Mouse (Mus musculus): ENCODE data around the gene Cblc. TPM values are rescaled to one million over a fixed set of nuclear protein-coding genes. Genes with fewer than 3 reads are reported as not detected.

Gene Cblc
- polyA plus RNA-seq, 2 experiments = 5.9 to 8.6 TPM

DNA sequence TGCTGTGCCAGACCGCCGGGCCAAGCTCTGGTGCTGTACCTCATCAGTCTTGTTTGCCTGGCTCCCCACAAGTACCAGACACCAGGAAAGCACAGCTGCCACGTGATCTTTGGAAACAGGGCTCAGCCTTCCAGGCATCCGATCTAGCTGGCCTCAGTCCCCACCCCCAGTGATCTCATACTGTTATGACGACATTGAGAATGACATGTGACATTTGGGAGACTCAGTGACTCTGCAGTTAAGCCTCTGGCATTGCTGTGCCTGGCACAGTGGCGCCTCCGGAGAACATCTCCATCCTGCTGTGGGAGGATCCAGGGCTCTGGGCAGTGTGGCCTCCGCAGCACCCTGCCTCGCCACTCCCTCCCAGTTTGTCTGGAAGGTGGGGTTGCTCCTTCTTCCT, 35.2 kb upstream of the Cblc start:
- H3K36me3 ChIP-seq (ENCODE audit: control insufficient read depth, insufficient read depth, low read length) = no peaks in the 10 kb centered on the region
- ATAC-seq (ENCODE audit: low FRiP score, low read depth) (no peak), DNase-seq (ENCODE audit: low spot score) (no peak)
- no peaks in the 10 kb centered on the region for H3K9me3 ChIP-seq (ENCODE audit: control insufficient read depth, low read length)
- no peaks in the 10 kb centered on the region; the same call in 1 of the 2 replicates for H3K4me1 ChIP-seq (ENCODE audit: control insufficient read depth, insufficient read depth, low read length)
- 48% methylated on average over 9 of the region's 9 CpGs for WGBS
- H3K27me3 ChIP-seq (ENCODE audit: control insufficient read depth, insufficient read depth, low read length) = no peaks in the 10 kb centered on the region
- H3K4me3 ChIP-seq (replicated peaks; ENCODE audit: low read length) = no peak overlapping the region
- TF ChIP-seq POLR2A (IDR thresholded peaks at IDR 0.05; ENCODE audit: borderline replicate concordance, extremely low read depth, insufficient read depth, insufficient read length) = no peak
- H3K27ac ChIP-seq (replicated peaks; ENCODE audit: low read depth, low read length) = no peak overlapping the region
- no peak overlapping the region for H3K9ac ChIP-seq (ENCODE audit: low read depth, low read length, severe bottlenecking)
- H3K4me2 ChIP-seq (replicated peaks; ENCODE audit: low read depth, low read length, severe bottlenecking) = no peak overlapping the region

DNA sequence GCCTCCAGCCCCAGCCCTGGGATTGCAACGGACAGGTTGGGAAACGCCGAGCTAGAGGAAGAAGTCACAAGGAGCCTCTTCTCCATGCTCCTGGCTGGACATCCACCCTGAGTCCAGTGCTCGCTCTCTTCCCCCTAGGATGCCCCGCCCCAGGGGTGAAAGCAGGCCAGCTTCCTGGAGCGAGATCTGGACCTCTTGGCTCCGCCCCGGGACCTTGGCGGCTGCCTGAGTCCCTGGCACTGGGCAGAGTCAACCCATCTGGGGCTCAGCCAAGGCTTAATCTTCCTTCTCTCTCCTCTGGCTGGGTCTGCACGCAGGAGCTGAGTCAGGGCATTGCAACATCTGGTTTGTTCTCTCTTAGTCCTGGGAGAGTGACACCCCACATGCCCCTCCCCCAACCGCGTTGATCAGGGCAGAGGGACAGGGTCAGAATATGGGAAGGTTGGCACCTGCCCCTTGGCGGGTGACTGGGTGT, 34.1 kb upstream of the Cblc start:
- no peaks in the 10 kb centered on the region for H3K9me3 ChIP-seq (ENCODE audit: control insufficient read depth, low read length)
- H3K36me3 ChIP-seq (ENCODE audit: control insufficient read depth, insufficient read depth, low read length) = no peaks in the 10 kb centered on the region
- H3K4me1 ChIP-seq (ENCODE audit: control insufficient read depth, insufficient read depth, low read length) = no peaks in the 10 kb centered on the region; the same call in 1 of the 2 replicates
- no peak overlapping the region for H3K27ac ChIP-seq (replicated peaks; ENCODE audit: low read depth, low read length)
- no peak overlapping the region for H3K4me2 ChIP-seq (replicated peaks; ENCODE audit: low read depth, low read length, severe bottlenecking)
- peak; percentile 60 for DNase-seq (ENCODE audit: low spot score)
- H3K27me3 ChIP-seq (ENCODE audit: control insufficient read depth, insufficient read depth, low read length) = no peaks in the 10 kb centered on the region
- WGBS = 36% methylated on average over 13 of the region's 13 CpGs
- no peak for TF ChIP-seq POLR2A (IDR thresholded peaks at IDR 0.05; ENCODE audit: borderline replicate concordance, extremely low read depth, insufficient read depth, insufficient read length)
- no peak for ATAC-seq (ENCODE audit: low FRiP score, low read depth)
- no peak overlapping the region for H3K4me3 ChIP-seq (replicated peaks; ENCODE audit: low read length)
- no peak overlapping the region for H3K9ac ChIP-seq (ENCODE audit: low read depth, low read length, severe bottlenecking)

DNA sequence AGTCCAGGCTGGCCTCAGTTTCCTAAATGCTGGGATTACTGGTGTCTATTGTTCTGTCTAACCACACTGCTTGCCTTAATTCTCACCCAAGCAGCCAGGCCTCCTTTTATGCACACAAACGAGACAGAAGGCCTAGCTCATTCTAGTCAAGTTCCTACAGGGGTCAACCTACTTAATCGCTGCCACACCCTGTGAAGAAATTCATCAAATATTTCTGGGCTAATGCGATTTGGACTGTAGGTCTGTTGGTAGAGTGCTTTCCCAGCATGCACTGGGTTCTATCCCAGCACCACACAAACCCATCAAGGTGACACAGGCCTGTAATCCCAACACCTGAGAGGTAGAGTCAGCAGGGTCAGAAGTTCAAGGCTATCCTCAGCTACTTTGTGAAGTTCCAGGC, 33.1 kb upstream of the Cblc start:
- ATAC-seq (ENCODE audit: low FRiP score, low read depth) = no peak
- no peak overlapping the region for H3K9ac ChIP-seq (ENCODE audit: low read depth, low read length, severe bottlenecking)
- H3K4me3 ChIP-seq (replicated peaks; ENCODE audit: low read length) = no peak overlapping the region
- H3K4me2 ChIP-seq (replicated peaks; ENCODE audit: low read depth, low read length, severe bottlenecking) = no peak overlapping the region
- no peak overlapping the region for H3K27ac ChIP-seq (replicated peaks; ENCODE audit: low read depth, low read length)
- WGBS = 73% methylated on average over 3 of the region's 3 CpGs
- H3K9me3 ChIP-seq (ENCODE audit: control insufficient read depth, low read length) = no peaks in the 10 kb centered on the region
- peaks cover 1% of the 10 kb centered on the region; the same call in 1 of the 2 replicates for H3K4me1 ChIP-seq (ENCODE audit: control insufficient read depth, insufficient read depth, low read length)
- no peaks in the 10 kb centered on the region for H3K36me3 ChIP-seq (ENCODE audit: control insufficient read depth, insufficient read depth, low read length)
- no peak for TF ChIP-seq POLR2A (IDR thresholded peaks at IDR 0.05; ENCODE audit: borderline replicate concordance, extremely low read depth, insufficient read depth, insufficient read length)
- no peak for DNase-seq (ENCODE audit: low spot score)
- H3K27me3 ChIP-seq (ENCODE audit: control insufficient read depth, insufficient read depth, low read length) = no peaks in the 10 kb centered on the region

DNA sequence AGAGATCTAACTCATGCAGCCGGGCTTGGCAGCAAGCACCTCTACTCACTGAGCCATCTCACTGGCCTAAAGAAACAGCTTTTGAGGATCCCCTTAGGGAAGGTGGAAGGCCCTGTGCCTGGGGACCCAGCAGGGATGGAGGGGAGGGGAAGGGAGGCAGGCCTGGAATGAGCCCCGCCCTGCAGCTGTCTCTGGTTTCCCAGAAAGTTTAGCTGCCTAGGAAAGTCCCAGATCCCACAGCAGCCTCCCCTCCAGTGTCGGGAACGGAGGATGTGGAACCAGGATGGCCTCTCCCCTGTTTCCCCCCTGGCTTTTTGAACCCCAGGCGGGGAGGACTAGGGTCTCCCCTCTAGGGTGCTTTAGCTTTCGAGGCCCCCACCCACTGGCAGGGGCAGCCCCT, 30.1 kb upstream of the Cblc start:
- WGBS = 37% methylated on average over 6 of the region's 6 CpGs
- TF ChIP-seq POLR2A (IDR thresholded peaks at IDR 0.05; ENCODE audit: borderline replicate concordance, extremely low read depth, insufficient read depth, insufficient read length) = no peak
- peaks cover 22% of the 10 kb centered on the region for H3K4me1 ChIP-seq (ENCODE audit: control insufficient read depth, insufficient read depth, low read length)
- ATAC-seq (ENCODE audit: low FRiP score, low read depth) = no peak
- peak; percentile 38 for DNase-seq (ENCODE audit: low spot score)
- peaks cover 20% of the 10 kb centered on the region for H3K27me3 ChIP-seq (ENCODE audit: control insufficient read depth, insufficient read depth, low read length)
- no peak overlapping the region for H3K4me3 ChIP-seq (replicated peaks; ENCODE audit: low read length)
- no peaks in the 10 kb centered on the region for H3K9me3 ChIP-seq (ENCODE audit: control insufficient read depth, low read length)
- no peak overlapping the region for H3K4me2 ChIP-seq (replicated peaks; ENCODE audit: low read depth, low read length, severe bottlenecking)
- H3K27ac ChIP-seq (replicated peaks; ENCODE audit: low read depth, low read length) = no peak overlapping the region
- no peaks in the 10 kb centered on the region for H3K36me3 ChIP-seq (ENCODE audit: control insufficient read depth, insufficient read depth, low read length)
- H3K9ac ChIP-seq (ENCODE audit: low read depth, low read length, severe bottlenecking) = 0 out of 2 replicates have a peak overlapping the region, but pooled peaks have one; percentile 25

DNA sequence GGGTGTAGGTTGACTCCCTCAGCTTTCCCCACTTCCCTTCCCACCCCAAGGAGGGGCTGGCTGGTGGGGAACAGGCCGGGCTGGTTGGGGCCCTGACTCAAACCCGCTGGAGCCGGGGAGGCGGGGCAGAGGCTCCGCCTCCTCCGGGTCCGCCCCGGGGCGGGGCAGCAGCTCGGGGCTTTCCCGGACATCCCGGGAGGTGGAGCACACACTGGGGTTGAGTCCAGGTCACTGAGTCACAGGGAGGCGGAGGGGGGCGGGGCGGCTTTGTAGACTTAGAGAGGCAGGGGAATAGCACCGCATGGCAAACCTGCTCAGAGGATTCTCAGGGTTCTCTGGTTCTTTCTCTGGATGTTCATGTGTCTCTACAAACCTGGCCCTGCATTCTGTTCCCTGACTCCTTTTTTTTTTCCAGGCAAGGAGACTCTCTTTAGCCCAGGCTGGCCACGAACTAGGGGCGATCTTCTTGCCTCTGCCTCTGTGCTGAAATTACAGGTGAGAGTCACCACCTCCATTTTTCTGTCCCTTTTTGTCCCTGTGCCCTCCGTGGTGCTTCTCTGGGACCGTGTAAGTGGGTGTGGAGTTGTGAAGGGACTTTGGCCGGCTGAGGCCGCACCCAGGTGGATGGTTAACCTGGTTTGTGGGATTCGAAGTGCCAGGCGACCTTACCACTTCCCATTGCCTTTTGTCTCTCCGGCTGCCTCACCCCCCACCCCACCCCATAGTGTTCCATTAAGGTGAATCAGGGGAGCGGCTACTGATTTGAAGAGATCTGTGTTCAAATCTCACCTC, 27.8 kb upstream of the Cblc start:
- peak; percentile 87 for DNase-seq (ENCODE audit: low spot score)
- WGBS = 25% methylated on average over 25 of the region's 26 CpGs
- no peak overlapping the region for H3K9ac ChIP-seq (ENCODE audit: low read depth, low read length, severe bottlenecking)
- peak overlapping the region; percentile 2; the same call in 1 of the 2 replicates for H3K4me3 ChIP-seq (replicated peaks; ENCODE audit: low read length)
- no peaks in the 10 kb centered on the region for H3K36me3 ChIP-seq (ENCODE audit: control insufficient read depth, insufficient read depth, low read length)
- peak; percentile 87 for ATAC-seq (ENCODE audit: low FRiP score, low read depth)
- H3K4me2 ChIP-seq (replicated peaks; ENCODE audit: low read depth, low read length, severe bottlenecking) = peak overlapping the region; percentile 21; the same call in 1 of the 2 replicates
- 0 out of 2 replicates have a peak, but pooled peaks cover 5% of the 10 kb centered on the region for H3K9me3 ChIP-seq (ENCODE audit: control insufficient read depth, low read length)
- peak overlapping the region; percentile 71; the same call in 1 of the 2 replicates for H3K27ac ChIP-seq (replicated peaks; ENCODE audit: low read depth, low read length)
- peaks cover 27% of the 10 kb centered on the region for H3K27me3 ChIP-seq (ENCODE audit: control insufficient read depth, insufficient read depth, low read length)
- peaks cover 22% of the 10 kb centered on the region for H3K4me1 ChIP-seq (ENCODE audit: control insufficient read depth, insufficient read depth, low read length)
- TF ChIP-seq POLR2A (IDR thresholded peaks at IDR 0.05; ENCODE audit: borderline replicate concordance, extremely low read depth, insufficient read depth, insufficient read length) = no peak

All from limb, embryonic 14.5 days (tissue).